Mouse (Mus musculus) midbrain, embryonic 10.5 days (tissue): Measurements from ENCODE around the gene Lcn6. TPM values are rescaled to one million over a fixed set of nuclear protein-coding genes. Genes with fewer than 3 reads are reported as not detected.
A peak's percentile ranks its signal among the peaks of the same experiment; 100 is the strongest.
"Not testable (repeated sequence)": the region's sequence is repeated elsewhere in the genome, so short reads cannot be mapped to it uniquely, and the experiment has no call there.

Experiments used
- DNase-seq: peaks from one replicate; pipeline ENCODE4 v3.0.0-alpha.2; 2017; ENCODE audit warnings: low spot score
- H3K27ac ChIP-seq: fragments of 300-500 bp; sonication (generic); replicated peaks from 2 replicates; pipeline ENCODE4 v1.5.1; 2016; ENCODE audit warnings: mild to moderate bottlenecking
- H3K27me3 ChIP-seq: fragments of 300-500 bp; sonication (generic); 2 replicates; pipeline ENCODE4 v1.6.1; 2016; ENCODE audit warnings: low read depth, mild to moderate bottlenecking; ENCODE audit not compliant: poor library complexity, severe bottlenecking
- H3K36me3 ChIP-seq: fragments of 300-500 bp; sonication (generic); 2 replicates; pipeline ENCODE4 v1.6.1; 2016; ENCODE audit warnings: mild to moderate bottlenecking, moderate library complexity
- H3K4me1 ChIP-seq: fragments of 300-500 bp; sonication (generic); 2 replicates; pipeline ENCODE4 v1.6.1; 2016
- H3K4me3 ChIP-seq: fragments of 300-500 bp; sonication (generic); 2 replicates; pipeline ENCODE4 v1.5.1; 2016; ENCODE audit warnings: mild to moderate bottlenecking, moderate library complexity
- H3K9me3 ChIP-seq: fragments of 300-500 bp; sonication (generic); replicated peaks from 2 replicates; pipeline ENCODE4 v1.6.1; 2016; ENCODE audit warnings: mild to moderate bottlenecking
- WGBS: fragments of 180-500 bp; shearing (Covaris S2); methylation state at CpG from one replicate; pipeline ENCODE4 v1.1.7; 2016; 5-methylcytosine and 5-hydroxymethylcytosine counted together
- polyA plus RNA-seq: library from polyadenylated mRNA; unstranded; fragments of >200 nt; fragmentation: Nextera tagmentation; extraction: Ambion mirVana; gene quantifications from 2 replicates; pipeline ENCODE4 v1.2.1, GENCODE M21; 2016

Gene Lcn6
- polyA plus RNA-seq, 1 experiment from 2014 or later = not detected

GRCm38 (mm10) chr2:25663511-25663910 is 13.1 kb upstream of the Lcn6 start:
- peaks cover 5% of the 10 kb centered on the region for H3K4me1 ChIP-seq
- no peaks in the 10 kb centered on the region for H3K36me3 ChIP-seq
- 76% methylated on average over 1 of the region's 1 CpGs for WGBS
- H3K27me3 ChIP-seq = no peaks in the 10 kb centered on the region
- DNase-seq = peak; percentile 47
- H3K4me3 ChIP-seq = no peak overlapping the region
- H3K27ac ChIP-seq = no peak overlapping the region
- no peaks in the 10 kb centered on the region for H3K9me3 ChIP-seq

- no peak overlapping the region for H3K27ac ChIP-seq
- no peaks in the 10 kb centered on the region for H3K36me3 ChIP-seq
- no peak for DNase-seq
- H3K9me3 ChIP-seq = no peaks in the 10 kb centered on the region
- WGBS = 82% methylated on average over 5 of the region's 5 CpGs
- H3K27me3 ChIP-seq = no peaks in the 10 kb centered on the region
- H3K4me1 ChIP-seq = peaks cover 5% of the 10 kb centered on the region
- H3K4me3 ChIP-seq = no peak overlapping the region
Observed at GRCm38 (mm10) chr2:25664125-25664524, 12.5 kb upstream of the Lcn6 start.

GRCm38 (mm10) chr2:25666516-25666915 is 10.1 kb upstream of the Lcn6 start:
- Histone ChIP-seq H3K27ac (no peak overlapping the region), H3K4me3 (no peak overlapping the region), H3K4me1 (peaks cover 5% of the 10 kb centered on the region), H3K9me3 (no peaks in the 10 kb centered on the region), H3K36me3 (no peaks in the 10 kb centered on the region), H3K27me3 (no peaks in the 10 kb centered on the region)
- 62% methylated on average over 1 of the region's 1 CpGs for WGBS
- no peak for DNase-seq

GRCm38 (mm10) chr2:25679559-25679958 is 3.0 kb downstream of the Lcn6 start:
- Histone ChIP-seq H3K9me3 (no peaks in the 10 kb centered on the region), H3K36me3 (no peaks in the 10 kb centered on the region), H3K27me3 (no peaks in the 10 kb centered on the region), H3K27ac (no peak overlapping the region), H3K4me3 (no peak overlapping the region), H3K4me1 (no peaks in the 10 kb centered on the region)
- no peak for DNase-seq
- 87% methylated on average over 6 of the region's 6 CpGs for WGBS

GRCm38 (mm10) chr2:25682426-25682825 is 5.8 kb downstream of the Lcn6 start, which contains the start of gene Lcn10:
Gene Lcn10, plus strand, starts transcription at chr2:25682726.
- DNase-seq = no peak
- 78% methylated on average over 2 of the region's 2 CpGs for WGBS
- H3K4me1 ChIP-seq = no peaks in the 10 kb centered on the region

GRCm38 (mm10) chr2:25686941-25687340 is 10.4 kb downstream of the Lcn6 start:
- no peaks in the 10 kb centered on the region for H3K36me3 ChIP-seq
- no peaks in the 10 kb centered on the region for H3K27me3 ChIP-seq
- no peaks in the 10 kb centered on the region for H3K4me1 ChIP-seq
- DNase-seq = no peak
- no peaks in the 10 kb centered on the region for H3K9me3 ChIP-seq
- no peak overlapping the region for H3K4me3 ChIP-seq
- H3K27ac ChIP-seq = no peak overlapping the region
- 78% methylated on average over 4 of the region's 4 CpGs for WGBS

More at GRCm38 (mm10) chr2:25682426-25682825, 5.8 kb downstream of the Lcn6 start, which contains the start of gene Lcn10:
- no peak within 1 kb of the TSS for H3K4me3 ChIP-seq
- H3K27me3 ChIP-seq = no peaks in the 10 kb centered on the region
- H3K27ac ChIP-seq = no peak within 1 kb of the TSS
- no peaks in the 10 kb centered on the region for H3K9me3 ChIP-seq
- no peaks in the 10 kb centered on the region for H3K36me3 ChIP-seq

GRCm38 (mm10) chr2:25694605-25695004 is 18.0 kb downstream of the Lcn6 start:
- DNase-seq = peak; percentile 62
- no peak overlapping the region for H3K27ac ChIP-seq

GRCm38 (mm10) chr2:25696951-25697350 is 20.4 kb downstream of the Lcn6 start:
- Histone ChIP-seq H3K4me3 (no peak overlapping the region), H3K27ac (no peak overlapping the region)
- WGBS = 75% methylated on average over 4 of the region's 4 CpGs

More at GRCm38 (mm10) chr2:25694605-25695004, 18.0 kb downstream of the Lcn6 start:
- Histone ChIP-seq H3K4me1 (no peaks in the 10 kb centered on the region), H3K9me3 (no peaks in the 10 kb centered on the region), H3K27me3 (no peaks in the 10 kb centered on the region), H3K4me3 (no peak overlapping the region), H3K36me3 (no peaks in the 10 kb centered on the region)

GRCm38 (mm10) chr2:25698696-25699095 is 22.1 kb downstream of the Lcn6 start:
- WGBS = 89% methylated on average over 2 of the region's 2 CpGs
- no peak overlapping the region for H3K27ac ChIP-seq

More at GRCm38 (mm10) chr2:25696951-25697350, 20.4 kb downstream of the Lcn6 start:
- H3K27me3 ChIP-seq = no peaks in the 10 kb centered on the region
- H3K36me3 ChIP-seq = no peaks in the 10 kb centered on the region
- no peak for DNase-seq
- H3K4me1 ChIP-seq = no peaks in the 10 kb centered on the region
- no peaks in the 10 kb centered on the region for H3K9me3 ChIP-seq

GRCm38 (mm10) chr2:25699743-25700142 is 23.2 kb downstream of the Lcn6 start, which contains the start of gene Obp2a:
Gene Obp2a, plus strand, starts transcription at chr2:25700043.
- H3K4me1 ChIP-seq, H3K27ac ChIP-seq, H3K36me3 ChIP-seq, H3K27me3 ChIP-seq, H3K4me3 ChIP-seq, H3K9me3 ChIP-seq, DNase-seq: not testable (repeated sequence)
- WGBS = 85% methylated on average over 3 of the region's 3 CpGs

More at GRCm38 (mm10) chr2:25698696-25699095, 22.1 kb downstream of the Lcn6 start:
- DNase-seq = no peak
- no peaks in the 10 kb centered on the region for H3K27me3 ChIP-seq
- H3K9me3 ChIP-seq = no peaks in the 10 kb centered on the region
- H3K36me3 ChIP-seq = no peaks in the 10 kb centered on the region
- H3K4me3 ChIP-seq = no peak overlapping the region
- H3K4me1 ChIP-seq = no peaks in the 10 kb centered on the region

GRCm38 (mm10) chr2:25701001-25701400 is 24.4 kb downstream of the Lcn6 start:
- H3K27me3 ChIP-seq = no peaks in the 10 kb centered on the region
- 86% methylated on average over 5 of the region's 5 CpGs for WGBS
- no peak for DNase-seq

GRCm38 (mm10) chr2:25703706-25704105 is 27.1 kb downstream of the Lcn6 start:
- no peaks in the 10 kb centered on the region for H3K9me3 ChIP-seq
- WGBS = 86% methylated on average over 4 of the region's 4 CpGs
- no peak for DNase-seq
- H3K27me3 ChIP-seq = no peaks in the 10 kb centered on the region
- H3K27ac ChIP-seq = no peak overlapping the region
- peaks cover 18% of the 10 kb centered on the region for H3K4me1 ChIP-seq
- H3K4me3 ChIP-seq = no peak overlapping the region
- H3K36me3 ChIP-seq = no peaks in the 10 kb centered on the region; the same call in 1 of the 2 replicates

More at GRCm38 (mm10) chr2:25701001-25701400, 24.4 kb downstream of the Lcn6 start:
- H3K9me3 ChIP-seq = no peaks in the 10 kb centered on the region
- no peaks in the 10 kb centered on the region for H3K4me1 ChIP-seq
- H3K27ac ChIP-seq = no peak overlapping the region
- H3K4me3 ChIP-seq = no peak overlapping the region
- no peaks in the 10 kb centered on the region for H3K36me3 ChIP-seq

- Histone ChIP-seq H3K36me3 (no peaks in the 10 kb centered on the region; the same call in 1 of the 2 replicates), H3K4me3 (peak within 1 kb of the TSS; percentile 90), H3K27ac (peak within 1 kb of the TSS; percentile 86), H3K27me3 (no peaks in the 10 kb centered on the region), H3K4me1 (peaks cover 26% of the 10 kb centered on the region), H3K9me3 (no peaks in the 10 kb centered on the region)
- WGBS = under 1% methylated on average over 78 of the region's 78 CpGs
- DNase-seq = peak; percentile 88
Observed at GRCm38 (mm10) chr2:25706643-25707481, 30.3 kb downstream of the Lcn6 start, which contains the start of gene Bmyc. Gene Bmyc, plus strand, starts transcription at chr2:25706739.
